Mouse (Mus musculus): ENCODE data around the gene Znrd1.

The Znrd1 gene

GRCm38 (mm10) chr17:36929236-36929932 lies 29.0 kb downstream of the Znrd1 start:
- no peak for DNase-seq (ENCODE audit: extremely low spot score, low read depth, low spot score)

GRCm38 (mm10) chr17:36927496-36928120 lies 30.8 kb downstream of the Znrd1 start:
- no peak for DNase-seq (ENCODE audit: extremely low spot score, low read depth, low spot score)

GRCm38 (mm10) chr17:36923491-36923890 lies 34.9 kb downstream of the Znrd1 start:
- no peak for DNase-seq (ENCODE audit: extremely low spot score, low read depth, low spot score)

- no peak for DNase-seq (ENCODE audit: extremely low spot score, low read depth, low spot score)
Observed at GRCm38 (mm10) chr17:36922715-36923114, 35.6 kb downstream of the Znrd1 start.

- DNase-seq (ENCODE audit: extremely low spot score, low read depth, low spot score), result no peak
Observed at GRCm38 (mm10) chr17:36920239-36920638, 38.1 kb downstream of the Znrd1 start.

- DNase-seq (ENCODE audit: extremely low spot score, low read depth, low spot score), result peak; percentile 24
Observed at GRCm38 (mm10) chr17:36915076-36915475, 43.3 kb downstream of the Znrd1 start.

GRCm38 (mm10) chr17:36914108-36914507 lies 44.3 kb downstream of the Znrd1 start:
- peak; percentile 52 for DNase-seq (ENCODE audit: extremely low spot score, low read depth, low spot score)

- DNase-seq (ENCODE audit: extremely low spot score, low read depth, low spot score), result no peak
Observed at GRCm38 (mm10) chr17:36912031-36912430, 46.3 kb downstream of the Znrd1 start.

GRCm38 (mm10) chr17:36909802-36910201 lies 48.6 kb downstream of the Znrd1 start:
- DNase-seq (ENCODE audit: extremely low spot score, low read depth, low spot score), result no peak

- no peak for DNase-seq (ENCODE audit: extremely low spot score, low read depth, low spot score)
Observed at GRCm38 (mm10) chr17:36908235-36908634, 50.1 kb downstream of the Znrd1 start.
